Mouse (Mus musculus) olfactory bulb, adult 2 months (tissue): Measurements from ENCODE around the gene Gm45837. TPM values are rescaled to one million over a fixed set of nuclear protein-coding genes. Genes with fewer than 3 reads are reported as not detected.

Source experiments
- H3K27ac ChIP-seq: fragments of 200-500 bp; 2 replicates; pipeline ENCODE4 v1.5.1; 2012; ENCODE audit warnings: low read depth, low read length; ENCODE audit not compliant: insufficient read depth
- H3K4me1 ChIP-seq: fragments of 200-500 bp; 2 replicates; pipeline ENCODE4 v1.6.1; 2012; ENCODE audit warnings: low read length; ENCODE audit not compliant: control insufficient read depth, insufficient read depth
- H3K4me3 ChIP-seq: fragments of 200-500 bp; 2 replicates; pipeline ENCODE4 v1.5.1; 2012; ENCODE audit warnings: mild to moderate bottlenecking, low read depth, low read length, moderate library complexity; ENCODE audit not compliant: insufficient read depth
- CTCF ChIP-seq: fragments of 200-500 bp; IDR thresholded peaks from 2 replicates; pipeline ENCODE4 v1.5.1; 2012; ENCODE audit warnings: low read depth, mild to moderate bottlenecking, low read length, moderate library complexity; ENCODE audit not compliant: insufficient read depth
- POLR2A ChIP-seq: fragments of 200-500 bp; IDR thresholded peaks from 2 replicates; pipeline ENCODE4 v1.6.1; 2012; ENCODE audit warnings: mild to moderate bottlenecking, low read depth, low read length, moderate library complexity; ENCODE audit not compliant: insufficient read depth
- WGBS: fragments of 180-500 bp; shearing (Covaris S2); methylation state at CpG from one replicate; pipeline ENCODE4 v1.1.7; 2018; 5-methylcytosine and 5-hydroxymethylcytosine counted together
- polyA plus RNA-seq: library from polyadenylated mRNA; stranded (reverse); fragments of >200 nt; gene quantifications from 2 replicates; pipeline ENCODE4 v1.2.4, GENCODE M21; 2012; ENCODE audit warnings: low replicate concordance; ENCODE audit not compliant: missing spikeins, insufficient read depth, insufficient read length

Gm45837 gene
- polyA plus RNA-seq, 1 experiment = not detected

DNA sequence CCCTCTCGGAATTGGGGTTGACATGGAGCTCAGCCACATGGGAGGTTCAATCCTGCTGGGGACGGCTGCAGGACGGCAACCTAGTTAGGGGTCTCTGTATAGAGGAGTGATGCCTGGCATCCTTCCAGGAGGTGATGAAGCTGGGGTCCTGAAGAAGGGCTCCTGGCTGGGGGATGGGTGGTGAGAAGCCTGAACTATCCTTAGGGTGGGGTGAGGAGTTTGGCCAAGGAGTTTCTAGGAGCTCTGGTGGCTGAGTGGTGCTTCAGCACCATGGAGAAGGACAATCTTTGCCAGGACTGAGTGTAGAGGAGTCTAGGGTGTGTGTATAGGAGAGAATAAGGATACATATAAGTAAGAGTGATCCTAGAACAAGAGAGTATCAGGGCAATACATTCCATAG lies 11.4 kb downstream of the Gm45837 start:
- WGBS = 13% methylated on average over 3 of the region's 3 CpGs
- H3K27ac ChIP-seq = peak overlapping the region; percentile 28
- peak overlapping the region; percentile 58 for H3K4me3 ChIP-seq
- TF ChIP-seq CTCF = no peak
- TF ChIP-seq POLR2A = no peak
- peaks cover 59% of the 10 kb centered on the region for H3K4me1 ChIP-seq

DNA sequence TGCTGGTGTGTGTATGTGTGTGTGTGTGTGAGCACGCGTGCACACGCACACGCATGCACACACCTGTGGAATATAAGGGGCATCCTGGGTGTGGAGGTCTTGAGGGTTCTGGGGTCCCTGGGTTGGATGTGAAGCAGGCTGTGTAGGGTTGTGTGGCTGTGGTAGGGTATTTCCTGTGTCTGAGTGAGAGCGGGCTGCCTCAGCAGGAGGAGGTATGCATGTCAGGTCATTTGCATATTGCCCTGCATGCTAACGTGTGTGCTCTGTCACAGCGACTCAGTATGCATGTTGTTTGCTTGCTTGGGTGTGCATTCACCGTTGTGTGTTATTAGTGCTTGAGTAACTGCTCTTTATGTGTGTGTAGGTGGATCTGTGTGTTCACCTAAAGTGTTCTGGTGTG lies 12.0 kb downstream of the Gm45837 start:
- Histone ChIP-seq H3K4me1 (peaks cover 64% of the 10 kb centered on the region), H3K4me3 (peak overlapping the region; percentile 46), H3K27ac (no peak overlapping the region)
- 64% methylated on average over 8 of the region's 8 CpGs for WGBS
- TF ChIP-seq POLR2A = no peak
- no peak for TF ChIP-seq CTCF

DNA sequence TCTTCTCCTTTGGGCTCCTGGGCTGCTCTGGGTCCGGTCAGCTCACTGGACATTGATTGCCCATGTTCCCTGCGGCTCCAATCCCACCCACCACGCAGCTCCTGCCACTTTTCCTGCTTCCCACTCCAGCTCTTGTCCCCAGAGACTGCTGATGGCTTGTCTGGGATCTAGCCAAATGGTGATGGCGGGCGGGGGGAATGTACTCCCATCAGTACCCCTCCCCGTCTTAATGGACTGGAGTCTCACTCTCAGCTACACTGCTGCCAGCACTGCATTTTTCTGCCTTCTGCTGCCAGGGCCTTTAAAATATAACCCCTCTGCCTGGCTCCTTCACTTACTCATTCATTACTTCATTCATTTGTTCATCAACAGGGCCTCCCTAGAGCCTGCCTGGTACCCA lies 13.3 kb downstream of the Gm45837 start:
- peaks cover 63% of the 10 kb centered on the region for H3K4me1 ChIP-seq
- 54% methylated on average over 6 of the region's 6 CpGs for WGBS
- no peak overlapping the region for H3K4me3 ChIP-seq

DNA sequence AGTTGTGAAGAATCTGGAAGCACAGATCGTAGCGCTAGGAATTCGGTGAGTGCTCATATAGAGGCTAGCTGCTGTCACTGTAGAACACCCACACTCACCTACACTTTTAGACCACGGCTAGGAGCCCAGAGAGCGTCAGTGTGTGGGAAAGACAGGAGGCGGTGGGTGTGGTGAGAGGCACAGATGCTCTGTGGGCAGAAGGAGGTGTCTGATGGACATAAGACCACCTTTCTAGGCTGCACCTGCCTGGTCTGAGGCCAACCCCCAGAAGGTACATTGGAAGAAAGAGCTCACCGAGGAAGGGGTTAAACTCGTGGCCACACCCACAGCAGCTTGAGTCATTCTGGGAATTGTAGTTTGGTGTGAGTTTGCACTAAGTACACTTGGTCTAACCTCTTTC lies 16.0 kb downstream of the Gm45837 start:
- 55% methylated on average over 8 of the region's 8 CpGs for WGBS

More for the DNA sequence above, 13.3 kb downstream of the Gm45837 start:
- no peak for TF ChIP-seq CTCF
- TF ChIP-seq POLR2A = no peak
- no peak overlapping the region for H3K27ac ChIP-seq

DNA sequence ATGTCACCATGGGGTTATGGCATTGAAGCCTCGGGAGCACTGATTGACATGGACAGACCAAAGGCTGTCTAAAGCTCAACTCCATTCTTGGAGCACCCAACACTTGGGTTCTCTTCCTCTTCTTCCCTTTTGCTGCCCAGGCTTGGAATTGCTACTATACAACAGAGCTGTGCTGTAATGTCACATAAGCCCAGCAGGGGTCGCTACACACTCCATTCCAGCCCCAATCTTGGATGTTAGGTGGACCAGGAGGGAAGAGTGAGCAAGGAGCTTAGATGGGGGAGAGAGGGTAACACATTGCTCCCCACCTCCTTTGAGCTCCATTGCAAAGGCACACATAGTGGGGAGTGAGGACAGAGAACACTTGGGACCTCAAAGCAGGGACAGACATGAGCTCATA lies 17.1 kb downstream of the Gm45837 start:
- peak; percentile 71; the same call in 1 of the 2 replicates for TF ChIP-seq CTCF
- no peak for TF ChIP-seq POLR2A
- Histone ChIP-seq H3K4me3 (no peak overlapping the region), H3K27ac (no peak overlapping the region), H3K4me1 (peaks cover 36% of the 10 kb centered on the region)
- WGBS = 18% methylated on average over 2 of the region's 2 CpGs

More for the DNA sequence above, 16.0 kb downstream of the Gm45837 start:
- peaks cover 45% of the 10 kb centered on the region for H3K4me1 ChIP-seq
- no peak overlapping the region for H3K27ac ChIP-seq
- no peak for TF ChIP-seq CTCF
- no peak for TF ChIP-seq POLR2A
- H3K4me3 ChIP-seq = 0 out of 2 replicates have a peak overlapping the region, but pooled peaks have one; percentile 6

DNA sequence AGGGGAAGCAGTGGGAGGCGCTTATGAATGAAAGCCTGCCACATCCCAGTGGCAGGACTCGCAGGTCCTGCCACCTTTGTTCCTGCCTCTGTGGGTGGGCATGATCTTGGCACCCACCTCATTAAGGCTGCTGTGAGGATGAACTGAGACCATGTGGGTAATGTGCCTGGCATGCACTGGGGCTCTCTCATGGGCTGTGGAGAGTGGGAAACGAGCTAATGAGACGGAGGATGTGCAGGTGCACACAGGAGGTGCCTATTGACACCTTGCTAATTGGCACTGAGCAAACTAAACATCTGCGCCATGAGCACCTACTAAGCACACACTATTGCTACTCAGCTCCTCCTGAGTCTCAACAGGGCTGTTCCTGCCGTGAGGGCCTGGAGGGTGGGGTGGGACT lies 24.4 kb downstream of the Gm45837 start:
- TF ChIP-seq CTCF = no peak
- Histone ChIP-seq H3K4me3 (no peak overlapping the region), H3K4me1 (peaks cover 9% of the 10 kb centered on the region), H3K27ac (no peak overlapping the region)
- WGBS = 75% methylated on average over 6 of the region's 6 CpGs

DNA sequence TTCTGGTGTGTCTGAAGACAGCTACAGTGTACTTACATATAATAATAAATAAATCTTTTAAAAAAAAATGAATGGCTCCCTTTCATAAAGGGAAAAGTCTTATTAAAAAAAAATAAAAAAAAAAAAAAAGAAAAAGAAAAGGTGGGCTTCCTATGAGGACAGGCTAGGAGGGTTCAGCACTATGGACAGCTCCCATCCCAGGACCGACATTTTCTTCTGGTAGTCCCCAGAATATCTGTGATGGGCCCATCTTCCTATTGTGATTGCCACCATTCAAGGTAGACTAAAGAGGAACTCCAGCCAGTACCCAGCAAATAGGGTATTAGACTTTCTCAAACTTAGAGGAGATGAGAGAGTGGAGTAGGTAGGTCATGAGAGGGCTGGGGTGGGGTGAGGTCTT lies 27.2 kb downstream of the Gm45837 start:
- whole genome bisulfite sequencing = 50% methylated on average over 1 of the region's 1 CpGs
- H3K27ac ChIP-seq = no peak overlapping the region

DNA sequence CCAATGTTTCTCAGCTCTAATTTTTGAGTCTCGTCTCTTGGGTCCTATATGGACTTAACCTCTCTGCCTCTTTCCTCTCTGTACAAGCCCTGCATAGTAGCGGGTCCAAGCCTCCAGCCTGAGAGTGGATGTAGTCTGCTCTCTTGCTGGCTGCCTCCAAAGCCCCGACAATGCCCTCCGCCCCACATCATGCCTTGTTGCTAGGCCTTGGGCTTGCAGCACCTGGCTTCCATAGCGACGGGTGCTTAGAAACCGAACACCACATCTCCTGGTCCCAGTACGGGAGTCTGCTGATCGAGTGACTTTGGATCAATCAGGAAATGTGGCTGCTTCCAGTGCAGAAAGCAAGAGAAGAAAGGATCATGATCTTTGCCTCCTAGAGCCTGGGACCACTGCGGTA lies 32.4 kb downstream of the Gm45837 start:
- no peak overlapping the region for H3K27ac ChIP-seq
- 75% methylated on average over 10 of the region's 10 CpGs for WGBS

More for the DNA sequence above, 27.2 kb downstream of the Gm45837 start:
- no peak overlapping the region for H3K4me3 ChIP-seq
- peaks cover 22% of the 10 kb centered on the region for H3K4me1 ChIP-seq
- TF ChIP-seq CTCF = no peak
- no peak for TF ChIP-seq POLR2A

DNA sequence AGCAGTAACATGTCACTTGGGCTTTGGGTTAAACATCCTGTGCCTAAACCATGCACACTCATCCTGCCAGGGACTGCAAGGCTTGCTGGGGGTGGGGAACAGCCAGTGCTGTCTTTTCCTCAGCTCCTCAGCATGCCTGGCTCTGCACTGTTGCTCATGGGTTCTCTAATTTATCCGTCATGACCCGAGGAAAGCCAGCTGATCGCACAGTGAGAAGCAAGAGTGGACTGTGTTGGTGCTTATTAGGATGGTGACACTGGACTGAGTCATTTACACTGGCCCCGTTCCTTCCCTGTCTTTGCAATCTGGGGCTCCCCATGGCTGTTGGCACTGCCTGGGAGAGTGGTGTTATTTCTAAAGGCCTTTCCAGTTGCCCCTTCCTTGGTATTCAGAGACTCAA lies 33.5 kb downstream of the Gm45837 start:
- no peak overlapping the region for H3K4me3 ChIP-seq
- 33% methylated on average over 4 of the region's 4 CpGs for WGBS
- TF ChIP-seq CTCF = no peak
- no peak for TF ChIP-seq POLR2A

More for the DNA sequence above, 32.4 kb downstream of the Gm45837 start:
- Histone ChIP-seq H3K4me3 (no peak overlapping the region), H3K4me1 (peaks cover 31% of the 10 kb centered on the region)
- no peak for TF ChIP-seq CTCF
- TF ChIP-seq POLR2A = no peak

DNA sequence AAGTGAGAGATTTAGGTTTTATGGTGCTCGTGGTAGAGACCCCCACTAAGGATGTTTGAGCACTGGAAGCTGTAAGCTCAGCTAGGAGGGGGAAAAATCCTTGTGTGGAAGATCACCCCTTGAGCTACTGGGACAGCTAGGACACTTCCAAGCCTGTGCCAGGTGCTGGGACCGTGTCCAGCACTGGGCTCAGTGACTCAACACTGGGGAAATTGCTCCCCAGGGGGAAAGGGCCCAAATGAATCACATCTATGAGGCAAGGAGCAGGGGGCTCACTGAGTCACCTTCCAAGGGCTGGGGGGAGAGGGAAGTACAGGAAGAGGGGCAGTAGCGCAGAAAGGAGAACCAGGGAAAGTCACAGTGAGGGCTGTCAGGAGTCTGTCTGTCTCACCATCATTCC lies 39.2 kb downstream of the Gm45837 start:
- no peak overlapping the region for H3K4me3 ChIP-seq
- TF ChIP-seq CTCF (no peak), POLR2A (no peak)
- 28% methylated on average over 3 of the region's 3 CpGs for WGBS

More for the DNA sequence above, 33.5 kb downstream of the Gm45837 start:
- H3K27ac ChIP-seq = 0 out of 2 replicates have a peak overlapping the region, but pooled peaks have one; percentile 8
- H3K4me1 ChIP-seq = peaks cover 31% of the 10 kb centered on the region

More for the DNA sequence above, 39.2 kb downstream of the Gm45837 start:
- Histone ChIP-seq H3K27ac (no peak overlapping the region), H3K4me1 (peaks cover 25% of the 10 kb centered on the region)
